Mouse (Mus musculus): ENCODE results near the gene Fgfr2.

Fgfr2 gene

DNA sequence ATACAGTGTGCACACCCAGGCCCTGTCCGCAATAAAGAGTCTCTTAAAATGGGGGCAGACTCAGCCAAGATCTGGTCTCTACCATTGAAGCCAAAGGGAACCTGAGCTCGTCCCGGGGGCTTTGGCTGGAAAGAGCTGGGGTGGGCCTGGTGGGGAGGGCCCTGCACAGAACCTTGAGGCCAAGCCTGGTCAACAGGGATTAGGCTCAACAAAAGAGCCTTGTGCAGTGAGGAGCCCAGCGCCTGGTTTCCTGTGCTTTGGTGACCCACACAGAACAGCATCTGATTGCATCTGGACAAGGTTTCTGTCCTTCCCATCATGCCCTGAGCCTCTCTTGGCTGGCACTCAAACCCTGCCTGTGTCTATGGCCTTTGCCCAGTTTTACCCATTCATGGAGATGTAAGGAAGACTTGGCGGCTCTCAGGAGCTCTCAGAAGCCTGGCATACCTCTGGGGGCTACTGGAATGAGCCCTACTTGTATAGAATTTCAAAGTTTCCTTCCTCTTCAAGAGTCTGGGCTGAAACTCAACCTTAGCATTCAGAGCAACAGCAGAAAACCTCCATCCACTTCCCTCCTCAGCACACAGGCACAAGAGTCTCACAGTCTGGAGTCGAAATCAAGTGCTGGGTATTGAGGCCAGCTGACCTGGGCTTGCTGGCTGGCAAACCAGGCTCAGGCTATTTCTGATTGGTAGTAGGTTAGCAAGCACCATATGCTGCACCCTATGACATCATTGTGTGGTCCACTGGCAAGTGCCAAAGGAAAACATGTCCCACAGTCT lies 911.0 kb downstream of the Fgfr2 start:
- DNase-seq (ENCODE audit: low read depth), result no peak

DNA sequence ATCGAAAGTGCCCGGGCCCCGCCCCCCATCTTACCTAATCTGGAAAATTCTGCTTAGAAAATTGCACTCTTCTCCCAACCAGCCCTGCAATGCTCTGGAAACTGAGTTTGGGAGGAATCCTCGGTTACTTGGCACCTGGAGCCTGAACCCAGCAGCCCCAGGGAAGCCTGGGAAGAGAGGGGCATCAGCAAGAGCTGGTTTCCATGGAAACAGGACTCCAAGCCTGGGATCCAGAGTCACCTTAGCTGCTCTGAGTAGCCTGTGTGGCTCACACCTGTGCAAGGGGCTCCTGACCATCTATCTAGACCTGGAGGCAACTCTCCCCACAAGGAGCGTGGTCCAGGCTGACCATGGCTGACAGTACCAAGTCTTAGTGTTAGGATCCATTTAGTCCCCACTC lies 912.5 kb downstream of the Fgfr2 start:
- no peak for DNase-seq (ENCODE audit: low read depth)

DNA sequence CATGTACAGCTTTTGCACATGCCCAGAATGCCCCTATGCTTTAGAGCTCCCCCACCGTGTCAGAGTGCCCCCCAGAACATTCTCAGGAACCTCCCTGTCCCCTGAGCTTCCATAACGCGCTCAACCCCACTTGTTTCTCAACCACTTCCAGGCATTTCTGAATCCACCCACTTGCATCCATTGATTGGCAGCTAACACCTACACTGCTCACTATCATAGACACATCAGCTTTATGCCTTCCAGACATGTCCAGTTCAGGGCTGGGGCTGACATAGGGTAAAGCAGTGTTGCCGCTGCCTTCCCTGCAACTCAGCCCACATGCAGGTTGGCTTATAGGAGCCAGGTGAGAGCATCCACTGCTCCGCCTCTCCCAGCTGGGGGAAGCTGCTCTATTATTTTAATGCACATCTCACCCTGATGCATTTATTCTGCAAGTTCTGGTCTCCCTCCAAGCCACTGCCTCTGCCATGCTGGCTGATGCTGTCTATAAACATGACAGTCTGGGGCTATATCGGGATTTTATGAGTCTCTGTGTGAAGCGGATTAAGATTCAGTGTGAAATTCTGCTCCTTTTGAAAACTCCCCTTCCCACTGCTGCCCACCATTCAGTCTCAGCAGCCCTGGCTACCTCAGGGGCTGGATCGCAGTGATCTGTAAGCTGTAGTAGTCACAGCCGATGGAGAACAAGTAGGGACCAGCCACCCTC lies 914.1 kb downstream of the Fgfr2 start:
- DNase-seq (ENCODE audit: low read depth), result no peak

DNA sequence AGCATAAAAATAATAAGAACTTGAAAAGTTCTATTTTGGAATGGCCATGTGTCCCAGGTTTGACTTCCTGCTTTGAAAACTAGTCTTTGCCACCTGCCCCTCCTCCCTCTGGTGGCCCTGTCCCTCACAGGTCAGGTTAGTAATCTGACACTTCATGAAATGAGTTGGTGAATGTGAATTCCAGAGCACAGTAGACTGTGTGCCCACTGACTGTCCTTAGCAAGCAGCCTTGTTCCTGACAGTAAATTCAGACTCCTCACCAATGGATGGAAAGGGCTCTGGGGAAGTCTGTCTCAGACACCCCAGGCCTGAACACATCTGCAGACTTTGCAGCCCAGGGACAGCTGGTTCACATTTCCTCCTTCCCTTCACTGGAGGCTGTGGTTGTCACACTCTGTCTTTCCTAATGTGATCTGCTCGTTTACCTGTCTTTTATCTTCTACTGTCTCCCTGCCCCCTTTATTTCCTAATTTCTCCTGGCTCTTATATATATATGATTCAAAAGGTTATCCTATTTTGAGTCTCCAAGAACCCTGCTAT lies 919.0 kb downstream of the Fgfr2 start:
- no peak for DNase-seq (ENCODE audit: low read depth)

DNA sequence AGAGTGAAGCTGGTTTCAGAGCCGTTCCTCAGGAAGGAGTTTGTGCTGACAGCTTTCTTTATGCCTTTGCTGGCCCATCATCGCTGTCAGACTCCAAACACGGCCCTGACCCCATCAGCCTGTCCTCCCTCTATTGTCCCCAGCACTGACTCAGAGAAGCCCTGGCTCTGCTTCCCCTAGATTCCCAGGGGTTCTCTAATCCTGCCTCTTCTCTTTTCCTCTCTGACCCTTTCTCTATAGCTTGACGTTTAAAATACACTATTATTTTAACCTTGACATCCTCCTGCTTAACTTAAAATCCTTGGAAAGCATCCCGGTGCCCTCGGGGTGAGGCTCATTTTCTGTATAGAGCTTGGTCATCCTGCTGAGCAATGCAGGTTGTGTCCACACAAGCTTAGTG lies 923.5 kb downstream of the Fgfr2 start:
- no peak for DNase-seq (ENCODE audit: low read depth)

DNA sequence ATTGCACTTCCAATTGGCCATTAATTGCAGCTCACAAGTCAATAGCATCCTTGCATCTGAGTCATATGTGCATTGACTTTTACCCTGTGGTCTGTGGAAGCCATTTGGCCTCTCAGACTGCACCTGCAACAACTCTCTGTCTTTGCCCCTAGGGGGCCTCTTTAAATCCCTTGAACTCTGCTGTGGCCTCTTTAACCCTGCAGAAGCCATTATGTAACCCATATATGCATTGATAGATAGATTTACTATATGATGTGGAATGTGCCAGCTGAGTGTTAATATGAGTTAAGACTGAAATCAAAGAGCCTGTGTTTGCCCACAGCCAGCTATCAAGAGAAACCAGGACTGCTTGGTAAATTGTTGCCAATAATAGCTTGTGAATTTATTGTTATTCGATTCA lies 924.3 kb downstream of the Fgfr2 start:
- no peak for DNase-seq (ENCODE audit: low read depth)

DNA sequence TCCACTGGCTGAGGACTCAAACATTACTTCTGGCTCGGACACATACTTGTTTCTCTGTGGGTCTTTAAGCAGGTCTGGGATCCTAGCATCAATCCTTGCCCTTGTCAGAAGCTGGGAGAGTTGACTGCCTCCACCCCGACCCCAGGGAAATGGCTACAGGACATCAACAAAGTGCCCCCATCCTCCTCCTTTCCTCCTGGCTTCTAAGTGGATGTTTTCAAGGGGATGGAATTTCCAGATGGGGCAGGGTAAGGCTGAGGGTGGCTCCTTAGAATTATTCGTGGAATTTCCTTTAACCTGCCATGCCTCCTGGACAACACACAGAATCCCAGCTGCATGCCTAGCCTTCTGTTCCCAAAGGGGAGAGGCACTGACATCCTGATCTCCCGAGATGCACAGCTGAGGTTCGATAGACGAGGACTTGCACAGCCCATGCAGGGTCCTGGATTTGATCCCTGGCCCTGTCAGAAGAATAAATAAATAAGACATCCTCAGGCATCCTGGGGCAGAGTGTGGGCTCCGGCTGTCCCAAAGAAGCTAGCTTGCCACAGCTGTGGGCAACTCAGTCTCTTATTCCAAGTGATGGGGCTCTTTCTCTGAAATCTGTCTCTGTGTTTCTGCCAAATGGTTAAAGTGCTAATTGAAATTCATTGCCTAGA lies 925.2 kb downstream of the Fgfr2 start:
- DNase-seq (ENCODE audit: low read depth), result no peak

DNA sequence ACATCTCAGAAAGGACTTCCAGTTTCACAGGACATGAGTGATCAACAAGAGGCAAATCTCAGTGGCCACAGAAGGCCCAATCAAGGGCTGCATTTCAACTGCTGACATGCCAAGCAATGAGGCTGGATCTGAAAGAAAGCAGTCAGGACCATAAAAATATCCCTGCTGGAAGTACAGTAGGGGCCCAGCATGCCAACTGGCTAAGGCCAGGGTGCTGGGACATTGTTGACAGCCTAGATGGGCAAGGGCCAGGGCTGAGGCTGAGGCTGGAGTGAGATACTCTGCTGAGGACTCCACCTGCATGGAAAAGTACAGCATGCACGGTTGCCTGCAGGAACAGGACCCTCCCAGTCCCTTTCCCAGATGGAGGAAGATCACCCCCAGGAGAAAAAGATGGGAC lies 926.6 kb downstream of the Fgfr2 start:
- DNase-seq (ENCODE audit: low read depth), result no peak

DNA sequence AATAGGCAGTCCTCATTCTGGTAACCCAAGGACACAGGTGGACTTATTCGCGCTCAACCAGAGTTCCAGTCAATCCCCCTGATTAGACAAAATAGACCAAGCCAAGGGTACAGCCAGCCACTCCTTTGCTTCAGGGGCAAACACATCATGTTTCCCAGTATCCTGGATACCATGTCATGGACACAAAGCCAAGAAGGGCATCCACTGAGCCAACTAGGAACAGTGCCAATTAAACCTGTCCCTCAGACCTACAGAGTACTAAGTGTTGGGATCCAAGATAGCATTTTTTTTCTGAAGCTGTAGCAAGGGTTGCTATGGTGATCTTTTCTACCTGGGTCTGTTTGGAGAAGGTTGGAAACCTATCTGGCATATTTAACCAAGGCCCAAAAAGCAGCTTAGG lies 929.5 kb downstream of the Fgfr2 start:
- no peak for DNase-seq (ENCODE audit: low read depth)

DNA sequence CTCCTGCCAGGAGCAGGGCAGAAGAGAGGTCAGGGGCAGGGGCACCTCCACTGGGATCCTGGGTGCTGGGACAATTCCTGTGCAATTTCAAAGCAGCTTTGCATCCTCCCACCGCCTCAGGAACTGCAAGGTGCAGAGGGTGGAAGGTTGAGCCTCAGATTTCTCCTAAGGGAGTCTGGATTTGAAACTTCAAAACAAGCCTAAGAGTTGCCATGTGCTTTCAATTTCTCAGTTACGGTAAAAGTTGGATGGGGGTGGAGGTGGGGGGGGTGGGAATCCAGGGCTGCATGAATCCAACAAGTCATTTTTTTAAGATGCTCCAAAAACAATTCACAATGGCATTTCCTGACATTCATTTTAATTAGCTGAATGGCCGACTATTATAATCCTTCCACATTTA lies 935.7 kb downstream of the Fgfr2 start:
- DNase-seq (ENCODE audit: low read depth), result no peak

DNA sequence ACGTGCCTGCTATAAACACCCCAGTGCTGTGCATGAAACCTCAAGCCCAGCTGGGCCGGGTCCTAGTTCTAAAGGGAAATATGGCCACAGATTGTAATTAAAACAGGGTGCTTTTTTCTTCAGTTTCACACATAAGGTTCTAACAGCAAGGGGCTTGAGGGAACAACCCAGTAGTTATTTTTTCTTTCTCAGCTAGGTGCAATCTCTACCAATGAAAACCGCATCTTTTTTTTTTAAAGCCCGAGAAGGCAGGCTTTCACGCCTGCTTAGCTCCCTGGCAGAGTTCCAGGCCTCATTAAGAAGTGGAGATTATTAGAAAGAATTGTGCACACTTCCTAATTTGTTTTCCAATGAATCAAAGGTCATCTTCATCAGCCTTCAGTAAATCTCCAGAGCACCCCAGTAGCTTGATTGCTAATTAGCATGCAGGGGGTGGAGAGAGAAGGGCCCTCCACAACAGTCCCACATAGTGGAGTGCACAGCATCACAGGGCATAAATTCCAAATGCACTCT lies 939.2 kb downstream of the Fgfr2 start:
- no peak for DNase-seq (ENCODE audit: low read depth)

DNA sequence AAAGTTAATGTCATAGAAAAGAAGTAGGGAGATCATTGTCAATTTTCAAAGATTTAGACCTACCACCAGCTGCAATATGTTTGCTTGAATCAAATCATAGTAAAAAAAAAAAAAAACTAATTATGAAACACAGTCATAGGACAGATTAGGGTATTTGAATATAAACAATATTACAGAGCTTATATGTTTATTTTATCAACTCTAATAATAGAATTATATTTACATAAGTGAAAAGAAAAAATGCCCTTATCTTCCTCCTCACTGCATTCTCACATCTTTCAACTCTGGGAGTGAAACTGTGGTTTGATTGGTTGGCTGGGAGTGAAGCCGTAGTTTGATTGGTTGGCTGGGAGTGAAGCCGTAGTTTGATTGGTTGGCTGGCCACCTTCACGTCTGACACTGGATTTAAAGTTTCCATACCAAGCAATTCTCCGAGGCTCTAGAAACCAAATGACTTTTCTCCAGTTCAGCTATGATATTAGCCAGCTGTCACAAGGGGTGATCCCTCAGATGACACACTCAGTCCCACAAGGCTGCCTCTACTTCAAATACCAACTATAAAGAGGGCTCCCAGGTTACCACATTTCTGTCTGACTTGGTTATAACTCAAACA lies 941.5 kb downstream of the Fgfr2 start:
- no peak for DNase-seq (ENCODE audit: low read depth)

DNA sequence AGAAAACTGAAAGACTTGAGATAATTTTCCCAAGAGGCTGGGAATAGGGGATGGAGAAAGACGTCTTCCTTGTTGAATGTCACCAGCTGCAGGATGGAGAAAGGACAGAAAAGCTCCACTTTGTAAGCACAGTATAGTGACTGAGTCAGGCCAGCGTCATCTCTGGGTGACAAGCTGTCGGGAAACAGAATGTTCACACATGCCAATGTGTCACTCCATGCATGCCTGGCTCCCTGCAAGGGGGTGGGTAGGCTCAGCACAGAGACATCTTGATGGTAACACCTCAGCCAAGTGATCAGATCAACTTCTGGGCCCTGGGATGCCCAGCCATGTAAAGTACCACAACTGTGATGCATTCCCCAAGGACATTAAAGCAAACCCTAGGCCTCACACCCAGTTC lies 942.1 kb downstream of the Fgfr2 start:
- DNase-seq (ENCODE audit: low read depth), result no peak

DNA sequence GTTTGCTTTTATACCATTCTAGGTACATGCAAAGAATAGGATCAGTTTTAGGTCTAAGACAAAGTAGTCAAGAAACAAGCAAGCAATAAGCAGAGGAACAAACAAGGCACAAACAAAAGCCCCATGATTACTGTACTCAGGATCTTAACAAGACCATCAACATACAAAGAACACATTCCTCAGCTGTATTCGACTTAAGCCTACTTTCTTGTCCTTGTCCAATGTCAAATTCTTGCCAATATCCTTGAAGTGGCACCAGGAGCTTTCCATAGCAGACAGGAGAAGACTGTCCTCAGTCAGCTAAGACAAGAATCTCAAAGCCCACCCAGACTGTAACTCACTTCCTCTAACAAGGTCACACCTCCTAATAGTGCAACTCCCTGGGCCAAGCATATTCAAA lies 944.1 kb downstream of the Fgfr2 start:
- DNase-seq (ENCODE audit: low read depth), result no peak

DNA sequence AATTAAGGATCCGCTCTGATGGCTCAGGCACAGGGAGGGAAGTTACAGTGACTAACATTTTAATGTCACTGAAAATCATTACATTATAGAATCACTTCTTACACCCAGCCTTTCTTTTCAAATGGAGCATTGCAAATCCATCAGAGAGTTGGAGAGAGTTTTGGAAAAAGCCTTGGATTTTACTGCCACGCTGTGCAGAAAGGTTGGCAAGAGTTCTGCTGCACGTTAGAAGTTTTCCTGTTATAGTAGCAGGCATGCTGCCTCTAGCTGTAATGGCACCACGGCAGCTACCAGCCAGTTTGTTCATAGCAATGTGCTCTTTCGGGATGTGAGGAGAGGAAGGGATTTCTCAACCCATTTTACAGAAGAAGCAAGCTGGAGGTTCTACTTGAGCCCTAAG lies 948.4 kb downstream of the Fgfr2 start:
- DNase-seq (ENCODE audit: low read depth), result no peak

DNA sequence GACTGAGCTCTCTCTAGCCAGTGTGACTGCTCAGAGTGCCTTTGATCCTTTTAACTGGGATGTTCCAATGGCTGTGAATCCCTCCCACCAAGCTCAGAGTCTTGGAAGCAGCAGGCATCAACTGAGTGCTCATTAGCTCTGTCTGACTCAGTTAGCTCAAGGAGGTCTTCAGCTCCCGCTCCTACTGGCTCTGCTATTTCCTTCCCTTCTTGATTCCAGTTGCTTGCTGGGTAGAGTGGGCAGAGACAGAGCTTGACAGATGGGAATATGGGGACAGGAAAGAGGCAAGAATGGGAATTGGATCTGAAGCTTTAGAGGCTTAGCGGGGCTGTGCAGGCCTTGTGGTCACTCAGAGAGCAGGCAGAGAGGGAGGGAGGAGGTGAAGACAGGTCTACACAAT lies 948.9 kb downstream of the Fgfr2 start:
- no peak for DNase-seq (ENCODE audit: low read depth)

DNA sequence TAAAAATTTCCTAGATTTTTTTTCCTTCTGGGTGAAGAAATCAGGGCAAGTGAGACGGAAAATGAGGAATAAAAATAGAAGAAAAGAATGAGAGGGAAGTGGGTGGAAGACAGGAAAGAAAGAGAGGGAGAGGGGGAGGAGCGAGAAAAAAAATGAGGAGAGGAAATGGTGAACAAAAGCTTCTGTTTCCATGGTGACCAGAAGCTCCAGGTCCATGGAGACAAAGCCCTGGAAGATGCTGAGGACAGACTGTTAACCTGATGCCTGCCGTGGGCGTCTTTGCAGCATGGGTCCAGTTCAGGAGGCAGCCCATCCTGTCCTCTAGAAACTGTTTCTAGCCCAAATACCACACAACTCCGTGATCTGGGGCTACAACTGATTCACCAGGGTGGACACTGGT lies 950.9 kb downstream of the Fgfr2 start:
- no peak for DNase-seq (ENCODE audit: low read depth)

DNA sequence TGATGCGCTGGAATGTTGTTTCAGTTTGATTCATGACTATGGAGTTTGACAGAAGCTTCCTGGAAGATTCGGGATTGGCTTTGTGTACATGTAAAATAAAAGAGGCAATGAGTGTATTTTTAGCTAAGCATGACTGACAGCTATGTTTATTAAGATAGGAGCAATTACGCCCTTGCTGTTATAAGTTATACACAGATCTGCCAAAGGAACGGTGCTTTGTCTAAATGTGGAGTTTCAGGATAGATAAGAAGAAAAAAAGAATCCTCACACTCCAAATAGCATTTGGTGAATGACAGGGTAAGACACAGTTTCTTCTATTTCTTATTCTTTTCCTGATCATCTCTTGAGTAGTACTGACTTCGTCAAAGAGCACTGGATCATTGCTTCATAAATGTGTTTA lies 951.4 kb downstream of the Fgfr2 start:
- DNase-seq (ENCODE audit: low read depth), result no peak

DNA sequence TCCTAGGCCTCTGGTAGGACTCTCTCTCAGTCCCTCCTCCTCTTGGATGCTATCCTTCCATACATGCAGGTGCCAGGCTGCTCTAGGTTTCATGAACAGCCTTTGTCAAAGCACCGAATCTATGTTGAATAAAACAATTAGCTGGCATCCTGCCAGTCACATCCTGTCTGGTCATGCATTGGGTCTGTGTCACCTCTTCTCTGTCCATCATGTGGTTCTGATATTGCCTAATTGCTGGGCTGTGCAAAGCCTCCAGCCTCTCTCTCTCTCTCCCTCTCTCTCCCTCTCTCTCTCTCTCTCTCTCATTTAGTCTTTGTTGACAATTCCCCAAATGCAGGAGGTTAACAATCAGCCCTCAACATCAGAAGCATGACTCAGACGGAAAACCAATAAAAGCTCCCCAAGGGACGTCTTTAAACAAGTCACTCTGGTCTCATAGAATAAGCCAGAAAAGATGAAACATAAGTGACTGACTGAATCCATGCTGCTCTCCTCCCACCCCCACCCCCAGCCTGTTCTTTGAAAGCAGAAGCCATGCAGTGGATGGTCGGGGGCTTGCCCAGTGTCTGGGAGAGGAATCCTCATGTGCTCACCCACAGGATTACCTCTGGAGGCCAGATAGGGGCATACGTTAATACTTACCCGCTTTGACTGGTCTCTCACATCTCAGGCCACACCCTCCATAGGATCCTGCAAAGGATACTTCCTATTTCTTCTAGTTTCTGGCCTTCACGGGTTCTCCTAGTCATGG lies 953.6 kb downstream of the Fgfr2 start:
- peak; percentile 31 for DNase-seq (ENCODE audit: low read depth)

DNA sequence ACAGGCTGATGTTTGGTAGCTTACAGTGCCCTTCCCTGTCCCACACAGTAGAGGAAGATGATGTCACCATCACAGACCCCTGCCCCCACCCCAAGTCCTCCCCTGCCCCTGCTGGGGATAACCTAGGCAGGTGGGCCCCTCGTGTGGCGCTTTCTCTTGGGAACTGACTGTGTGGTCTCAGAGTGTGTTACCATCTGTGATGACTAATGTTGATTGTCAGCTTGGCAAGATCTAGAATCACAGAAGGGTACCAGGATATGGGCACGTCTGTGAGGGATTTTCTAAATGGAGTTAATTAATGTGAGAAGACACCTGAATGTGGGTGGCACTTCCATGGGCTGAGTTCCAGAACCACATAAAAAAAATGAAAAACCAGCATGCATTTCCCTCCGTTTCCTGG lies 955.9 kb downstream of the Fgfr2 start:
- DNase-seq (ENCODE audit: low read depth), result no peak

DNA sequence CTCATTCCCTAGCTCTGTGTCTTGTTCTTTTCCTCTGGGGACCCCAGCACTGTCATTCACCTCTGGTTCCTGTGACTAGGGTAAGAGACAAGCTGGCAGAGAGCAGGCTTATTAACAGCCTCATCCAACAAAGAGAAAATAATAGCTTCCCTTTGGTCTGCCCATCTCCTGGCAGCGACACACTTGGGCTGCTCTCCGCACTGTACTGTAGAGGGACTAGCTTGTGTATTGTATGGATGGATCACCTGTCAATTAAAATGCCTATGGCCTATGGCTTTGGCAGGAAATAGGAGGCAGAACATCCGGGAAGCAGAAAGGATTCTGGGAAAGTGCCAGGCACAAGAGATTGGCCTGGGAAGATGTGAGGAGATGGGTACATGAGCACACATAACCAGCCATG lies 960.9 kb downstream of the Fgfr2 start:
- DNase-seq (ENCODE audit: low read depth), result no peak

Data from 416B (cell line).